Mouse (Mus musculus) induced T-regulatory cell, adult 2 months (primary cell): ENCODE data around the gene Sema3a.

ENCODE experiments used
- DNase-seq: peaks from one replicate; pipeline ENCODE4 v3.0.0-alpha.2; 2012; ENCODE audit warnings: low read depth

The Sema3a gene

GRCm38 (mm10) chr5:13125241-13125692 is at the start of gene Sema3a:
Sema3a (plus strand) TSS chr5:13125414.
- DNase-seq: no peak

GRCm38 (mm10) chr5:13084777-13085439 is 40.3 kb upstream of the Sema3a start:
- no peak for DNase-seq

DNA sequence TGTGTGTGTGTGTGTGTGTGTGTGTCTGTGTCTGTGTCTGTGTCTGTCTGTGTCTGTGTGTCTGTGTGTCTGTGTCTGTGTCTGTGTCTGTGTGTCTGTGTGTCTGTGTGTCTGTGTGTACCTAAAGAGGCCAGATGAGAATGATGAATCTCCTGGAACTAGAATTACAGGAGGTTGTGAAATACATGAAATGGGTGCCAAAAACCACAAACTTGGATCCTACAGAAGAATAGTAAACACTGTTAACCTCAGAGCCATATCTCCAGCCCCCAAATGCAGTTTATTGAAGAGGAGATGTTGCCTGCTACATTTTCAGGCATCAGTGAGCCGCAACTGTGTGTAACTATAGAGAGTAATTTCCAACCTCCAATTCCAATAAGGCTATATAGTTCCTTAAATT is 34.8 kb upstream of the Sema3a start:
- no peak for DNase-seq

DNA sequence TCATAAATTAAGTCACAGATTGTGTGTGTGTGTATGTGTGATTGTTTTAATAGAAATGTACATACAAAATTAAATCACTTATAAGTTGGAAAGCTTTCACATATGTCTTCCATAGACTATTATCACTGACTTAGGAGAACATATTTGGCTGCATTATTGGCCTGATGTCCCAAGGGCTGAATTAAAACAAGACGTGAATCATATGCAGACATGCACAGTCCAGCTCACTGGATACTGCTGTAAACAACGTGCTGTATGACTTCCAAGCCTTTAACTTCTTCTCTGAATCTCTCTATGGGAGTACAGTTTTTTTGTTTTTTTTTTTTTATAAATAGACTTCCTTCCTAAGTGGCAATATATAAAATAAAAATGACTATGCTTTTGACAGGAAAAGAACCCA is 15.7 kb upstream of the Sema3a start:
- DNase-seq: no peak

- DNase-seq: no peak
These were observed 8.0 kb upstream of the Sema3a start for GRCm38 (mm10) chr5:13117236-13117635.

DNA sequence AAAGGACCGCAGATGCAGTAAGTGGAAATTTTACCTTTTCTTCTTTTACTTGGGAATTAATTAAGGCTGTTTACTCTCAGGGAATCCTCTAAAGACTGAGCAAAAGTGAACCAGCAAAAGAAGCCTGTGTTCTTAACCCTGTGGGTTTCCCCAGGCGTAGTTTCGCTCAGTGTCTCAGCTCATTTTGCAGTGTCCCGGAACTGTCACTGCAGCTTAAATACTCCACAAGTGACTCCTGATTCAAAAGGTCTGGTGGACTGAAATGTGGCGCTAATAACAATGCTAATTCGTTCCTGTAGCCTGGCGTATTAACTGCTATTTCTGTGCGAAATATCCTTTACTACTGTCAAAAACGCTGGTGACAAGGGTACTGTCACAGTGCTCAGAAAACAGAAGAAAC is 543 bp downstream of the Sema3a start:
- no peak for DNase-seq

DNA sequence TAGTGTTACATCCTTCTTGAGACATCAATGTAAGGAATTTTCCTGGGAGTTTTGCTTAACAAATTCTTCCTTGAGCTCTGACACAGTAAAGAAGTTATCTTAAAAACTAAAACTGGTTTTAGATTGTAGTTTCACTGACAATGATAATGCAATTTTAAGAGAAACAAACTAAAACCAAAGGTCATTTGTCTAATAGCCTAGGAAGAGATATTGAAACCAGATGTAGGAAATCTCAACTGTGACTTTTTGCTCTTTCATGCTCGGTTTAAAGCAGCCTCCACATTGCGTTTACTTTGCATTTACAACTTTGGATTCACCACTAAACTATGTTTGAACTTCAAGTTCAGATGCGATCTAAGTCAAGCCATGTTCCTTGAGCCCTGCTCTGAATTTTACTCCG is 982 bp downstream of the Sema3a start:
- no peak for DNase-seq

DNA sequence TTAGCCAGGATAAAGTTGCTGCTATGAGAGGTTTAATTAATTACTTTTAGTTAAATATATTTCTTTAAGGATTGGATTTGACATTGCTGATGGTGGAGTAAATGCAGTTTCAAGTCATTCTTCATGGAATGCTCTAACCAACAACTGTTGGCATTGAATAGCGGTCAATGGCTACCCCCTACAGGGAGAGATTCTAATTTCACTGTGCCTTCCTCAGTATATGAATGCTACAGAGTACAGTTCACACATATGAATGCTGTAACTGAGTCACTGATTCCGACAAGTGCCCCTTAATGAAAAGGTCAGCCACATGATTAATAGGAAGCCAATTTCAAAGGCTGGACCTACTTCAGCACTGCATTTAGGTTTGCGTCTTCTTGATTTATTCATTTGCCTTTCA is 1.9 kb downstream of the Sema3a start:
- DNase-seq: no peak

DNA sequence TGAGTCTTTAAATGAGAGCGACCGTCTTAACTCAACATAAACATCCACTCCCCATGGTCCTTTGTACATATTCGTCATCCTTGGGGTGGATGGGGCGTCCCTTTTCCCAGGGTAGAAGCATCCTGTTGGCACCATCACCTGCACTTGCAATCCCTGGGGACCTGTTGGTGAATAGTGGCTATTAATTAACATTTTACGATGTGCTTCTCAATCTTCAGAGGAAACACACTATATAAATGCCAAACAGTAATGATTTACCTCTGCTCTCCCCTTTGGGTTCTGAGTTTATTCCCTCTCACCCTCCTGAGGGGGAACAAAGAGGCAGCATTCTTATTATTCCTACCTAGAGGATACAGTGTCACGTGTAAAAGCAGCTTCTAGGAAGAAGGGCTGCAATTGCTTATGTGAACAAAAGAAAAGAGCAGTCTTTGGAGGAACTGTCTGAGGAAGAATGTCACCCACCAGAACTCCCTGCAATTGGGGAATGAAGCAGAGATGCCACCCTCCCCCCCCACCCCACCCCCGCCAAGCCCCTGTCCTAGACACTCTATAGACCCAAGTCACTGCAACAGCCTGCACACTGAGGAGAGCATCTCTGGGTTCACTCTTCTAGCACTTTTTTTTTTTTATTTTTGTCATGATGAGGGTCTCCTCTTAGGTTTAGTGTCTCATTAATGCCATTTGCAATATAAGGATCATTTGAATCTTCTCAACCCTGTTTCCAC is 19.7 kb downstream of the Sema3a start:
- no peak for DNase-seq

DNA sequence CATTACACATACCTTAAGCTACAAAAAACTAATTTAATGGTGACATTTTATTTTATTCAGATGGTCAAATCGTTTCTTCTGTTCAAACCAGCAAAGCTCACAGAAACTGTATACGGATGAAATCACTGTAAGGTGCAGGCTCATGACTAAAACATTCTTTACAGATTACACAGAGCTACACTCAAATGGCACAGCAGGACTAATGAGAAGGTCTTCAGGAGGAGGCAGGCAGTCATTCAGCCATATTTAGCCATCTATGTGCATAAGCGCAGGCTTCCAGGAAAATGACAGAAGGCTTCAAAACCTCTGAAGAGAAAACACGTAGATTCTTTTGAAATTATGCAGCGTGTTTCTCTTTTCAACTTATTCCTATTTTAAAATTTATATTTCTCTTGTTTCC is 24.7 kb downstream of the Sema3a start:
- DNase-seq: no peak

GRCm38 (mm10) chr5:13151002-13151401 is 25.8 kb downstream of the Sema3a start:
- no peak for DNase-seq

DNA sequence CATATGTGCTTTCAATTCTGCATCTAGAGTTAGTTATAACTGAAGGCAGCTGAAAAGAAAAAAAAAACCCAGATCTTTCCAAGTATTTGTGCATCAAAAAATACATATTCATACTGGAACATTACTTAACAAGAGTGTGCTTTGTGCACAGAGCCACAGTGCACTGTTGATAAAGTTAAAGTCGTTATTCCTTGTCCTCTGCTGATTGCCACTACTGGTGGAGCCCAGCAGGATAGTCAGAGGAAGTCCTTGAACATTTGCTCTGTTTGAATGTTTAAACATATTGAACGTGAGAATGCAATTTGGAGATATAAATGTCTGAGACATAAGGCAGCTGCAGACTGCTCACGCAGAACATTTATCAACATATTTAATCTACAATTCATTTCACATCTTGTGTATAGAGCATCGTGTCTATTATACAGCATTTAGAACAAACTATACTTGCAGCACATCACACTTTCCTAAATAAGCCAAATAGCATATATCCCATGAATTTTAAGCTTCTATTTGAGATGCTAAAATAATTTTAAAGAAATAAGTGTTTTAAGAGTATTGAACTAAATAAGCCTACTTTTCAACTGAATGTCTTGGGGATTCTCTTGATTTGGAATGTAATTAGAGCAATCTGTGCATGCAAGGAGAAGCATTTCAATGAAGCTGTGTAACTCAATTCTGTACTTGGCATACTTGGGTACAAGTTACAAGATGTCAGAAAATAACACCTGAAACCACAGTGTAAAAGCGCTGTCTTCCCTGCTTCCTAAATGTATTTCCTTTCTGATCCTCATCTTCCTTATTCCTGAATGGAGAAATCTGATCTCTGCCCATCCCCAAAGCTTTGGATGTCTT is 32.8 kb downstream of the Sema3a start:
- DNase-seq: no peak

- no peak for DNase-seq
These were observed 57.0 kb downstream of the Sema3a start for GRCm38 (mm10) chr5:13182186-13182585.

DNA sequence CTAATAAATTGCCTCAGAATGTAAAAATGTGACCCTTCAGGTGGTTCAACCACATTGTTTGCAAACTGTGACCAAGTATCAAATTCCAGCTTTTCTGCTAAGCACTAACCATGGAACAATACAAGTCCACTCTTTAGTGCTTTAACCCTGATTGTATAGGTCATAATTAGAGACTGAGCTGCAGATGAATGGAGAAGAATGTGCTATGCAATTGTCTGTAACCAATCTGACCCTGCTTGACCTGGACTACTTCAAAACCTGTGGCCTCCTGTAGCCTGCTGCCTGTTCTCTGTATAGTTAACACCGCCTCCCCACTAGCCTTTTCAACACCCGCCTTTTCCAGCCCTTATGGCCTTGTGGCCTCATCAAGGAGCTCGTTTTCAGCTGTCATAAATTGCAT is 72.7 kb downstream of the Sema3a start:
- no peak for DNase-seq

GRCm38 (mm10) chr5:13199709-13200108 is 74.5 kb downstream of the Sema3a start:
- no peak for DNase-seq

- DNase-seq: no peak
These were observed 130.1 kb downstream of the Sema3a start for GRCm38 (mm10) chr5:13255353-13255752.

- DNase-seq: no peak
These were observed 131.1 kb downstream of the Sema3a start for GRCm38 (mm10) chr5:13256321-13256720.

GRCm38 (mm10) chr5:13263087-13263486 is 137.9 kb downstream of the Sema3a start:
- DNase-seq: no peak

GRCm38 (mm10) chr5:13263539-13263938 is 138.3 kb downstream of the Sema3a start:
- DNase-seq: no peak

- DNase-seq: no peak
These were observed 187.5 kb downstream of the Sema3a start for GRCm38 (mm10) chr5:13312667-13313066.

DNA sequence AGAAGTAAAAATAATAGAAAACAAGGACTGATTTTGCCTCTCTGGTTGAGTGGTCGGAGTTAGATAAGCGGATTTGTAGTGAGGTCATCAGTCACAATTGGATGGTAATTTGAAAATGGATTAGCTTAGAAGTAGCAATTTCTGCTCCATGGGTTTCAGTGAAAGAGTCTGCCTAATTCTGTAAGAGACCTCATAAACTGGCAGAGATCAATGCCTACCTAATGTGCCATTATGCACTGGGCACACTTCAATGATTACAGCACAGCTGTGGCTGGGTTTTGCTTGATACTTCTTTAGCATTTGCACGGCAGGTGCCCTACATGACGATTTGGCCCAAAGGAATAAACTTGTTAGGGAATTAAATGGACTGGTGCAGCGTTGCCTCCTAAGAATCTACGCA is 188.8 kb downstream of the Sema3a start:
- no peak for DNase-seq

GRCm38 (mm10) chr5:13318728-13319429 is 193.7 kb downstream of the Sema3a start:
- DNase-seq: no peak
